Mouse (Mus musculus) intestine, embryonic 16.5 days (tissue): ENCODE data around the gene Iqck. TPM values are rescaled to one million over a fixed set of nuclear protein-coding genes. Genes with fewer than 3 reads are reported as not detected.

Experiments used
- ATAC-seq: fragments of 200-750 bp; cut with Nextera tagmentation; 2 replicates; pipeline ENCODE4 v1.8.0; 2017; ENCODE audit warnings: moderate TSS enrichment, moderate library complexity
- H3K27ac ChIP-seq: fragments of 300-500 bp; sonication (generic); 2 replicates; pipeline ENCODE4 v1.5.1; 2014; ENCODE audit warnings: mild to moderate bottlenecking, low read length
- H3K27me3 ChIP-seq: fragments of 300-500 bp; sonication (generic); replicated peaks from 2 replicates; pipeline ENCODE4 v1.6.1; 2014; ENCODE audit warnings: low read length, control low read depth, mixed read lengths; ENCODE audit not compliant: control insufficient read depth, insufficient read depth
- H3K36me3 ChIP-seq: fragments of 300-500 bp; sonication (generic); 2 replicates; pipeline ENCODE4 v1.6.1; 2014; ENCODE audit warnings: low read length, control low read depth; ENCODE audit not compliant: control insufficient read depth, insufficient read depth
- H3K4me1 ChIP-seq: fragments of 300-500 bp; sonication (generic); 2 replicates; pipeline ENCODE4 v1.6.1; 2014; ENCODE audit warnings: low read length, control low read depth, mixed read lengths; ENCODE audit not compliant: control insufficient read depth, insufficient read depth
- H3K4me2 ChIP-seq: fragments of 300-500 bp; sonication (generic); 2 replicates; pipeline ENCODE4 v1.6.1; 2014; ENCODE audit warnings: low read depth, low read length, control low read depth
- H3K4me3 ChIP-seq: fragments of 300-500 bp; sonication (generic); 2 replicates; pipeline ENCODE4 v1.5.1; 2014; ENCODE audit warnings: mild to moderate bottlenecking, low read length
- H3K9ac ChIP-seq: fragments of 300-500 bp; sonication (generic); 2 replicates; pipeline ENCODE4 v1.6.1; 2014; ENCODE audit warnings: low read depth, low read length
- H3K9me3 ChIP-seq: fragments of 300-500 bp; sonication (generic); 2 replicates; pipeline ENCODE4 v1.6.1; 2016; ENCODE audit warnings: low read length, control low read depth; ENCODE audit not compliant: control insufficient read depth
- WGBS: fragments of 180-500 bp; shearing (Covaris S2); extraction: QIAGEN DNeasy Blood & Tissue Kit; methylation state at CpG from one replicate; pipeline ENCODE4 v1.1.7; 2014; 5-methylcytosine and 5-hydroxymethylcytosine counted together
- polyA plus RNA-seq: library from polyadenylated mRNA; unstranded; fragments of >200 nt; fragmentation: Nextera tagmentation; extraction: Ambion mirVana; gene quantifications from 2 replicates; pipeline ENCODE4 v1.2.1, GENCODE M21; 2015

The Iqck gene
- polyA plus RNA-seq, 1 experiment from 2014 or later: 1.7 TPM

DNA sequence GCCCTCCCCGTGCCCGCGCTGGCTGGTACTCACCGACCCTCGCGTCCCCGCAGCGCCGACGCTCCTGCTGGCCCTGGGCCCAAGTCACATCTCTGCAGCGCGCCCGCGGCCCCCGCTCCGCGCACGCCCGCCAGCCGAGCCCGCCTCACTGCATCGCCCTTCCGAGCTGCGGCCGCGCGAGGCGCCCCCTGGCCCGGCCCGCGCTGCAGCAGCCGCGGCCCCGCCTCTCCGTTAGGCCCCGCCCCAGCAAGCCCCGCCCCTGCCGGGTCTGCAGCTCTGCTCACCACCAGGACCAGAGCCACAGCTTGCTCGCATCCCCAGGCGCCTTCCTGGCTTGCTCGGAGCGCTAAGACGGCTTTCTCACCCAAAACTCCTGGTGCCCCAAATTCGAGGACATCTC lies 139.5 kb downstream of the Iqck start, which contains the start of gene Gprc5b:
Gene Gprc5b (minus strand): TSS at position 205 of the 400 bp plus-strand sequence.
- H3K27me3 ChIP-seq: no peaks in the 10 kb centered on the region
- peaks cover 21% of the 10 kb centered on the region for H3K4me1 ChIP-seq
- H3K27ac ChIP-seq: no peak within 1 kb of the TSS
- WGBS: 2% methylated on average over 33 of the region's 44 CpGs
- no peaks in the 10 kb centered on the region for H3K9me3 ChIP-seq
- H3K4me3 ChIP-seq: peak within 1 kb of the TSS; percentile 63
- H3K36me3 ChIP-seq: no peaks in the 10 kb centered on the region
- H3K9ac ChIP-seq: peak within 1 kb of the TSS; percentile 72
- peak; percentile 95 for ATAC-seq
- H3K4me2 ChIP-seq: peak within 1 kb of the TSS; percentile 80

GRCm38 (mm10) chr7:118995671-118996070 lies 140.1 kb downstream of the Iqck start:
- no peak overlapping the region for H3K9ac ChIP-seq
- no peaks in the 10 kb centered on the region for H3K9me3 ChIP-seq
- no peaks in the 10 kb centered on the region for H3K36me3 ChIP-seq
- peak; percentile 16 for ATAC-seq
- no peak overlapping the region for H3K27ac ChIP-seq
- H3K4me3 ChIP-seq: peak overlapping the region; percentile 63; the same call in 1 of the 2 replicates
- no peaks in the 10 kb centered on the region for H3K27me3 ChIP-seq
- peaks cover 21% of the 10 kb centered on the region for H3K4me1 ChIP-seq
- peak overlapping the region; percentile 80 for H3K4me2 ChIP-seq
- WGBS: 13% methylated on average over 14 of the region's 14 CpGs

GRCm38 (mm10) chr7:118996137-118996837 lies 140.7 kb downstream of the Iqck start:
- Histone ChIP-seq H3K4me2 (peak overlapping the region; percentile 80; the same call in 1 of the 2 replicates), H3K27ac (no peak overlapping the region), H3K9me3 (no peaks in the 10 kb centered on the region), H3K4me3 (no peak overlapping the region), H3K9ac (no peak overlapping the region), H3K27me3 (no peaks in the 10 kb centered on the region), H3K4me1 (peaks cover 17% of the 10 kb centered on the region), H3K36me3 (no peaks in the 10 kb centered on the region)
- ATAC-seq: peak; percentile 53
- WGBS: 6% methylated on average over 13 of the region's 13 CpGs

GRCm38 (mm10) chr7:118999857-119000256 lies 144.3 kb downstream of the Iqck start:
- Histone ChIP-seq H3K36me3 (no peaks in the 10 kb centered on the region), H3K4me3 (no peak overlapping the region), H3K27me3 (no peaks in the 10 kb centered on the region), H3K27ac (no peak overlapping the region), H3K9ac (no peak overlapping the region), H3K4me2 (no peak overlapping the region), H3K9me3 (no peaks in the 10 kb centered on the region), H3K4me1 (peaks cover 7% of the 10 kb centered on the region; the same call in 1 of the 2 replicates)
- 63% methylated on average over 2 of the region's 2 CpGs for WGBS
- no peak for ATAC-seq

DNA sequence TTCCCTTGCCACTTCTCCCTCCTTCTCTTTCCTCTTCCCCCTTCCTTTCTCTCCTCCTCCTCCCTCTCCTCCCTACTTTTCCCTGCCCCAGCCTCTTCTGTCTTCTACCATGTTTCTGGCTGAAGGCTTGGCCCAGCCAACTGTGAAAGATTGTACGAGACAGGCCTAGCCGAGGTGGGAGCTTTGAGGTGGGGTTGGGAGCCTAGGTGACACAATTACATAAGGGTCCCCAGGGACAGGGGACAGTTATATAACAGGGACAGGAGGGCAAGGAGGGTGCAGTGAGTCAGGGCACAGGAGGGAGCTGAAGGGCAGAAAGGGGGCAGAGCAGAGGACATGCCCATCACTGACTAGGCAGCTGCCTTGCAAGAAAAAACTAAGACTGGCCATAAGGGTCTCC lies 146.4 kb downstream of the Iqck start:
- H3K9ac ChIP-seq: no peak overlapping the region
- H3K36me3 ChIP-seq: no peaks in the 10 kb centered on the region
- H3K4me2 ChIP-seq: no peak overlapping the region
- H3K9me3 ChIP-seq: no peaks in the 10 kb centered on the region
- H3K4me3 ChIP-seq: no peak overlapping the region
- H3K4me1 ChIP-seq: no peaks in the 10 kb centered on the region
- no peak for ATAC-seq
- H3K27ac ChIP-seq: no peak overlapping the region
- WGBS: 74% methylated on average over 2 of the region's 2 CpGs
- H3K27me3 ChIP-seq: no peaks in the 10 kb centered on the region

GRCm38 (mm10) chr7:119002501-119002900 lies 146.9 kb downstream of the Iqck start:
- H3K27me3 ChIP-seq: no peaks in the 10 kb centered on the region
- ATAC-seq: no peak
- H3K4me2 ChIP-seq: no peak overlapping the region
- no peak overlapping the region for H3K4me3 ChIP-seq
- no peaks in the 10 kb centered on the region for H3K9me3 ChIP-seq
- H3K27ac ChIP-seq: no peak overlapping the region
- no peaks in the 10 kb centered on the region for H3K4me1 ChIP-seq
- no peaks in the 10 kb centered on the region for H3K36me3 ChIP-seq
- WGBS: 63% methylated on average over 2 of the region's 2 CpGs
- no peak overlapping the region for H3K9ac ChIP-seq

- no peaks in the 10 kb centered on the region for H3K27me3 ChIP-seq
- ATAC-seq: no peak
- no peak overlapping the region for H3K4me3 ChIP-seq
- H3K27ac ChIP-seq: no peak overlapping the region
- WGBS: 19% methylated on average over 5 of the region's 5 CpGs
- H3K4me1 ChIP-seq: no peaks in the 10 kb centered on the region
- no peak overlapping the region for H3K9ac ChIP-seq
- no peaks in the 10 kb centered on the region for H3K9me3 ChIP-seq
- no peaks in the 10 kb centered on the region for H3K36me3 ChIP-seq
- H3K4me2 ChIP-seq: no peak overlapping the region
Observed at GRCm38 (mm10) chr7:119010854-119011529, 155.4 kb downstream of the Iqck start.

DNA sequence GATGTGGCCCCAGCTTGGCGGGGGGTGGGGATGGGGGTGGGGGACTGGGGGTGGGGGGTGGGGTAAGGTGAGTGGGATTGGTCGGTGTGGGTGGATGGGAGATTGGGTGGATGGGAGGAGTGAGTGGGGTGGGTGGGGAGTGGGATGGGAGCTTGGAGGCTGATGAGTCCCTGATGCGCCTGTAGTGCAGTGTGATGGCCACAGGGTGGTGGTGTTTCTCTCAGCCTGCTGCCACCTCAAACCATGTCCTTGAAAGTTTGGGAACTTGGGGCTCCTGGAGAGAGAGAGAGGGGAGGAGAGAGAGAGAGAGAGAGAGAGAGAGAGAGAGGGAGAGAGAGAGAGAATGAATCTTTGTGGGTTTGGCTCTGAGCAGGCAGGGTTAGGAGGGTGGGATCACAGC lies 160.2 kb downstream of the Iqck start:
- no peak for ATAC-seq
- Histone ChIP-seq H3K4me3 (no peak overlapping the region), H3K27ac (no peak overlapping the region), H3K9me3 (no peaks in the 10 kb centered on the region), H3K4me2 (no peak overlapping the region), H3K9ac (no peak overlapping the region), H3K27me3 (no peaks in the 10 kb centered on the region), H3K4me1 (no peaks in the 10 kb centered on the region), H3K36me3 (no peaks in the 10 kb centered on the region)
- 0% methylated on average over 3 of the region's 3 CpGs for WGBS

GRCm38 (mm10) chr7:119019537-119019936 lies 164.0 kb downstream of the Iqck start:
- Histone ChIP-seq H3K9me3 (no peaks in the 10 kb centered on the region), H3K36me3 (no peaks in the 10 kb centered on the region), H3K4me3 (no peak overlapping the region), H3K9ac (no peak overlapping the region), H3K4me2 (no peak overlapping the region), H3K27ac (no peak overlapping the region), H3K27me3 (no peaks in the 10 kb centered on the region), H3K4me1 (no peaks in the 10 kb centered on the region)
- peak; percentile 71 for ATAC-seq
- WGBS: 13% methylated on average over 4 of the region's 4 CpGs
